20 mouse cellular contexts compared by ENCODE assay signal in genomic region chr13:5939368-5939767, GRCm38 (mm10).
DNase-seq lines count a peak whose midpoint lies in the region; ATAC-seq lines count a peak whose summit lies in the region.
"Had no signal": no experiment of that assay in that cellular context is flagged by ENCODE, and none has a peak within 500 bp of the region (broad histone marks: within the 10 kb centered on the region; RNA-seq: fewer than 3 reads in every experiment).

No protein-coding gene starts in this region.

- ATAC-seq in megakaryocyte progenitor cell, adult 5-6 weeks (replicated peaks; ENCODE audit: poor library complexity): peak; percentile 96
- ATAC-seq: CD4-positive, CD25-positive, alpha-beta regulatory T cell, adult 4 months; forebrain, embryonic 16.5 days; Patski had no signal

- intact Hi-C loops in heart, postnatal 36 days (cut with DNase I): loop anchor here (5.0 kb wide), 1 partner anchor 62 kb away; no protein-coding TSS in a partner anchor

- peak; percentile 37 for DNase-seq in heart, adult 11 months
- DNase-seq in heart, postnatal 36 days: no peak
- DNase-seq in spleen, postnatal 36 days (ENCODE audit: low spot score in 2 of 2): peak; percentile 3 to 12
- DNase-seq in spleen, postnatal 14 days (ENCODE audit: low spot score in 2 of 2): no peak
- no peak for DNase-seq in frontal cortex, postnatal 10 days (ENCODE audit: low spot score in 2 of 2)
- no peak for DNase-seq in cerebellum, adult 9-11 months
- DNase-seq: adrenal gland, adult 8-10 months; cerebellum, adult 2 months; gastrocnemius, postnatal 14 days; heart, adult 2 months; heart, postnatal 14 days; kidney, adult 11 months; kidney, postnatal 36 days; right cerebral cortex, postnatal 25 days; spleen, adult 18-20 months; thymus, postnatal 25 days had no signal

Comparison
In these comparisons a context has a peak if more than half of its experiments do, and no peak if none do; other contexts are left out.
1. DNase-seq: peak in heart, adult 11 months (single experiment) and spleen, postnatal 36 days (2 of 2); none in heart, postnatal 36 days (0 of 2), spleen, postnatal 14 days (0 of 2), frontal cortex, postnatal 10 days (0 of 2) and cerebellum, adult 9-11 months (single experiment).